Comparison of ENCODE assay signal across 9 mouse cellular contexts in the genomic region with DNA sequence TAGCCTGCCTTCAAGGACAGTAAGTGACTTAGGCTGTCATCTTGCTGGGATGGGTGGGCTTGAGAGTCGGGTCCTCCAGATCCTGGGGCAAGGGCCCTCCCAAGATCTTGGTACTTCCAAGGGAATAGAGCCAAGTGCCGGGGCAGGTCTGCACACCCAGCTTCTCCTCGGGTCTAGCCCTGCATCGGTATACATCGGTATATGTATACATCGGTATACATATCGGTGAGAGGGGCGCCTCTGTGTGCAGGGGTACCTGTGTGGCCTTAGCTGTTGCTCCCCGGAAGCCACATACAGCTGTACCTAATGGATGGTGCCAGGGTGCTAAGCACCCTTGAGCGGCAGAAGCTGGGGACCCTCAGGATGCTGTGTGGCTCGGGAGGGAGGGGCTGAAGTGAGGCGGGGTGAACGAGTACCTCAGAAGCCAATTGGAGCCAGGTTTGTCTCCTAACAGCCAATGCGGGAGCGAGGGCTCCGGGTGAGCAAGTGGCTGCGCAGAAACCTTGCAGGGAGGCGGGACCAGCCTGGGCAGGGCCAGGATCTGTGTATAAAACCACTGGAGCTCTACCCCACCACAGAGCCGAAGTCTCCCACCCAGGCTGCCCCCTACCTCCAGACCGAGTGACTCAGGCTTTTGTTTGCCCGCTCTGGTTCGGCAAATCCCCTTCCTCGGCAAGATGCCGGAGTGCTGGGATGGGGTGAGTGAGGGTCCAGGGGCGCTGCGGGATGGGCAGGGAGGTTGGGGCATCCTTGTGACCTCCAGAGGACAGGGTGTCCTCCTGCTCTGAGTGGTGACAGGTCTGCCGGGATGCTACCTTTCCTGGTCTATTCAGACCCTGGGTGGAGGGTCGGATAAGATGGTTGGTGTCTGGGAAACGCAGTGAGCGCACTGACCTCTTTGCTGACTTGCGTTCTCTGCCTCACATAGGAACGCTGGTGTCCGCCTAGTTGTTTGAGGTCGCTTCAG. TPM values are rescaled to one million over a fixed set of nuclear protein-coding genes. Genes with fewer than 3 reads are reported as not detected.
DNase-seq lines count a peak whose midpoint lies in the region; ATAC-seq and TF ChIP-seq lines count a peak whose summit lies in the region.
"Had no signal": no experiment of that assay in that cellular context is flagged by ENCODE, and none has a peak within 500 bp of the region (broad histone marks: within the 10 kb centered on the region; RNA-seq: fewer than 3 reads in every experiment).

No protein-coding gene starts in this region.

- peak; percentile 62 to 63 for DNase-seq in B cell, adult 2 months
- peak; percentile 96 for DNase-seq in heart, embryonic 10.5 days (ENCODE audit: low spot score)
- peak; percentile 48 for DNase-seq in kidney, adult 9 months
- DNase-seq in midbrain, embryonic 14.5 days: peak; percentile 96
- DNase-seq in spleen, postnatal 36 days (ENCODE audit: low spot score in 2 of 2): peak; percentile 42 to 56

- peaks cover 36% of the 10 kb centered on the region for H3K27me3 ChIP-seq in heart, embryonic 10.5 days (ENCODE audit: insufficient read depth, poor library complexity, severe bottlenecking)
- H3K27me3 ChIP-seq in limb, embryonic 13.5 days: peaks cover 7% of the 10 kb centered on the region
- no peaks in the 10 kb centered on the region; the same call in 1 of the 2 replicates for H3K27me3 ChIP-seq in midbrain, embryonic 14.5 days (ENCODE audit: control insufficient read depth, insufficient read depth, low read length)

- no peak overlapping the region for H3K27ac ChIP-seq in bone marrow macrophage, adult 2 months (ENCODE audit: insufficient read depth, low read depth, low read length)
- H3K27ac ChIP-seq in embryonic fibroblast, embryonic 13.5 days (ENCODE audit: insufficient read depth, low read length): peak overlapping the region; percentile 21; the same call in 1 of the 2 replicates
- peak overlapping the region; percentile 87 for H3K27ac ChIP-seq in heart, embryonic 10.5 days
- H3K27ac ChIP-seq in limb, embryonic 13.5 days: no peak overlapping the region
- peak overlapping the region; percentile 80 for H3K27ac ChIP-seq in midbrain, embryonic 14.5 days (replicated peaks; ENCODE audit: low read depth, low read length)

- WGBS in heart, embryonic 10.5 days: 3% methylated on average over 34 of the region's 34 CpGs
- 1% methylated on average over 34 of the region's 34 CpGs for WGBS in limb, embryonic 13.5 days
- WGBS in midbrain, embryonic 14.5 days: 3% methylated on average over 34 of the region's 34 CpGs

- peak overlapping the region; percentile 67 for H3K4me3 ChIP-seq in bone marrow macrophage, adult 2 months (ENCODE audit: insufficient read depth, low read length)
- H3K4me3 ChIP-seq in embryonic fibroblast, embryonic 13.5 days (ENCODE audit: insufficient read depth, low read length): peak overlapping the region; percentile 69
- peak overlapping the region; percentile 73 for H3K4me3 ChIP-seq in heart, embryonic 10.5 days
- H3K4me3 ChIP-seq in limb, embryonic 13.5 days: peak overlapping the region; percentile 66
- H3K4me3 ChIP-seq in midbrain, embryonic 14.5 days (replicated peaks; ENCODE audit: low read depth, low read length): peak overlapping the region; percentile 61

- no peaks in the 10 kb centered on the region for H3K9me3 ChIP-seq in heart, embryonic 10.5 days
- no peaks in the 10 kb centered on the region for H3K9me3 ChIP-seq in limb, embryonic 13.5 days
- H3K9me3 ChIP-seq in midbrain, embryonic 14.5 days (ENCODE audit: control insufficient read depth, low read length): no peaks in the 10 kb centered on the region
- H3K9me3 ChIP-seq: G1E had no signal

- ATAC-seq in limb, embryonic 13.5 days (ENCODE audit: low FRiP score, low read depth): peak; percentile 96
- peak; percentile 93 for ATAC-seq in midbrain, embryonic 14.5 days (ENCODE audit: low FRiP score, low TSS enrichment)

- H3K4me2 ChIP-seq in limb, embryonic 13.5 days (replicated peaks): peak overlapping the region; percentile 97
- H3K4me2 ChIP-seq in midbrain, embryonic 14.5 days (ENCODE audit: low read length): peak overlapping the region; percentile 86

- peaks cover 3% of the 10 kb centered on the region; the same call in 1 of the 2 replicates for H3K4me1 ChIP-seq in bone marrow macrophage, adult 2 months (ENCODE audit: control insufficient read depth, insufficient read depth, low read length)
- no peaks in the 10 kb centered on the region; the same call in 1 of the 2 replicates for H3K4me1 ChIP-seq in embryonic fibroblast, embryonic 13.5 days (ENCODE audit: control insufficient read depth, insufficient read depth, low read length)
- peaks cover 33% of the 10 kb centered on the region for H3K4me1 ChIP-seq in heart, embryonic 10.5 days
- peaks cover 19% of the 10 kb centered on the region for H3K4me1 ChIP-seq in limb, embryonic 13.5 days
- H3K4me1 ChIP-seq in midbrain, embryonic 14.5 days (ENCODE audit: control insufficient read depth, insufficient read depth, low read length): peaks cover 32% of the 10 kb centered on the region

- no peak for TF ChIP-seq POLR2A in bone marrow macrophage, adult 2 months (IDR thresholded peaks at IDR 0.05; ENCODE audit: borderline replicate concordance, low read depth, low read length)
- peak; percentile 94 for TF ChIP-seq POLR2A in embryonic fibroblast, embryonic 13.5 days (IDR thresholded peaks at IDR 0.05; ENCODE audit: low read depth, low read length)

- TF ChIP-seq CTCF in bone marrow macrophage, adult 2 months (IDR thresholded peaks at IDR 0.05; ENCODE audit: low read depth, low read length): no peak
- TF ChIP-seq CTCF in embryonic fibroblast, embryonic 13.5 days (IDR thresholded peaks at IDR 0.05; ENCODE audit: borderline replicate concordance, insufficient read depth, low read length): no peak

- H3K9ac ChIP-seq in limb, embryonic 13.5 days: peak overlapping the region; percentile 76
- H3K9ac ChIP-seq in midbrain, embryonic 14.5 days (replicated peaks; ENCODE audit: low read length): peak overlapping the region; percentile 80

- H3K36me3 ChIP-seq in heart, embryonic 10.5 days: peaks cover 30% of the 10 kb centered on the region
- no peaks in the 10 kb centered on the region for H3K36me3 ChIP-seq in limb, embryonic 13.5 days
- H3K36me3 ChIP-seq in midbrain, embryonic 14.5 days (ENCODE audit: control insufficient read depth, insufficient read depth, low read length): peaks cover 22% of the 10 kb centered on the region
- H3K36me3 ChIP-seq: G1E had no signal

RNA-seq across cellular contexts. Expression of gene Setd6, which starts 12.9 kb away (rescaled TPM):
- polyA plus RNA-seq in bone marrow macrophage, adult 2 months (2012; ENCODE audit: insufficient read depth, insufficient read length, missing spikeins): 11.2 and 16.2 TPM in 2 replicates
- 16.8 and 20.2 TPM in 2 replicates for polyA plus RNA-seq in embryonic fibroblast, embryonic 13.5 days (2011; ENCODE audit: insufficient read length, low read depth, missing spikeins)
- polyA plus RNA-seq in heart, embryonic 10.5 days (2016; fragmentation: Nextera tagmentation; extraction: Ambion mirVana): 24.5 and 30.2 TPM in 2 replicates
- polyA plus RNA-seq in limb, embryonic 13.5 days (2015; fragmentation: Nextera tagmentation; extraction: Ambion mirVana): 15.1 and 19.8 TPM in 2 replicates
- polyA plus RNA-seq in midbrain, embryonic 14.5 days (2014; fragmentation: Nextera tagmentation; extraction: Ambion mirVana): 28.3 and 32.8 TPM in 2 replicates

RNA-seq across cellular contexts. Expression of gene Ndrg4, which starts 26.0 kb away (rescaled TPM):
- polyA plus RNA-seq in bone marrow macrophage, adult 2 months (2012; ENCODE audit: insufficient read depth, insufficient read length, missing spikeins): 0.89 and 1.0 TPM in 2 replicates
- 49.7 and 67.9 TPM in 2 replicates for polyA plus RNA-seq in embryonic fibroblast, embryonic 13.5 days (2011; ENCODE audit: insufficient read length, low read depth, missing spikeins)
- 141 and 294 TPM in 2 replicates for polyA plus RNA-seq in heart, embryonic 10.5 days (2016; fragmentation: Nextera tagmentation; extraction: Ambion mirVana)
- 15.8 and 17.5 TPM in 2 replicates for polyA plus RNA-seq in limb, embryonic 13.5 days (2015; fragmentation: Nextera tagmentation; extraction: Ambion mirVana)
- 276 and 287 TPM in 2 replicates for polyA plus RNA-seq in midbrain, embryonic 14.5 days (2014; fragmentation: Nextera tagmentation; extraction: Ambion mirVana)
- polyA plus RNA-seq: G1E had no signal

Comparison
In these comparisons a context has a peak if more than half of its experiments do, and no peak if none do; other contexts are left out.
1. H3K27ac ChIP-seq: peak in embryonic fibroblast, embryonic 13.5 days (single experiment), heart, embryonic 10.5 days (single experiment) and midbrain, embryonic 14.5 days (single experiment); none in bone marrow macrophage, adult 2 months (single experiment) and limb, embryonic 13.5 days (single experiment).
2. Peak in every context shown above with its lines, with median percentiles within 50 percentile points of each other: DNase-seq and H3K4me3 ChIP-seq.